Mouse (Mus musculus) testis, adult 2 months (tissue): ENCODE data around the gene Hyal1. TPM values are rescaled to one million over a fixed set of nuclear protein-coding genes. Genes with fewer than 3 reads are reported as not detected.
A peak's percentile ranks its signal among the peaks of the same experiment; 100 is the strongest.

ENCODE experiments used
- H3K27ac ChIP-seq: fragments of 200-500 bp; 2 replicates; pipeline ENCODE4 v1.5.1; 2012; ENCODE audit warnings: low read depth, low read length; ENCODE audit not compliant: control insufficient read depth, insufficient read depth
- H3K27me3 ChIP-seq: fragments of 200-500 bp; 2 replicates; pipeline ENCODE4 v1.6.1; 2012; ENCODE audit warnings: mild to moderate bottlenecking, low read length, moderate library complexity; ENCODE audit not compliant: control insufficient read depth, insufficient read depth
- H3K36me3 ChIP-seq: fragments of 200-500 bp; 2 replicates; pipeline ENCODE4 v1.6.1; 2012; ENCODE audit warnings: mild to moderate bottlenecking, low read length; ENCODE audit not compliant: control insufficient read depth, insufficient read depth
- H3K4me1 ChIP-seq: fragments of 200-500 bp; 2 replicates; pipeline ENCODE4 v1.6.1; 2012; ENCODE audit warnings: low read length; ENCODE audit not compliant: control insufficient read depth, insufficient read depth
- H3K4me3 ChIP-seq: fragments of 200-500 bp; 2 replicates; pipeline ENCODE4 v1.5.1; 2012; ENCODE audit warnings: low read depth, mild to moderate bottlenecking, low read length, moderate library complexity, mixed read lengths; ENCODE audit not compliant: control insufficient read depth
- CTCF ChIP-seq: fragments of 200-500 bp; IDR thresholded peaks from 2 replicates; pipeline ENCODE4 v1.5.1; 2012; ENCODE audit warnings: low read depth, mild to moderate bottlenecking, inconsistent platforms, low read length, moderate library complexity; ENCODE audit not compliant: control insufficient read depth, insufficient read depth, insufficient replicate concordance
- POLR2A ChIP-seq: fragments of 200-500 bp; IDR thresholded peaks from 2 replicates; pipeline ENCODE4 v1.6.1; 2012; ENCODE audit warnings: low read depth, mild to moderate bottlenecking, inconsistent platforms, low read length, moderate library complexity; ENCODE audit not compliant: control insufficient read depth
- polyA plus RNA-seq: library from polyadenylated mRNA; depleted of rRNA; stranded (reverse); fragments of >200 nt; gene quantifications from 2 replicates; pipeline ENCODE4 v1.2.3, GENCODE M21; 2012

The Hyal1 gene
- polyA plus RNA-seq, 1 experiment: 4.0 TPM

GRCm38 (mm10) chr9:107544729-107545128 lies 32.0 kb upstream of the Hyal1 start:
- Histone ChIP-seq H3K27me3 (no peaks in the 10 kb centered on the region), H3K4me1 (peaks cover 22% of the 10 kb centered on the region), H3K27ac (no peak overlapping the region), H3K4me3 (peak overlapping the region; percentile 21; the same call in 1 of the 2 replicates), H3K36me3 (peaks cover 2% of the 10 kb centered on the region)
- TF ChIP-seq CTCF: no peak
- TF ChIP-seq POLR2A: no peak

GRCm38 (mm10) chr9:107545199-107545598 lies 31.5 kb upstream of the Hyal1 start:
- Histone ChIP-seq H3K27ac (no peak overlapping the region), H3K27me3 (no peaks in the 10 kb centered on the region), H3K4me3 (peak overlapping the region; percentile 21; the same call in 1 of the 2 replicates), H3K4me1 (peaks cover 22% of the 10 kb centered on the region), H3K36me3 (peaks cover 2% of the 10 kb centered on the region)
- no peak for TF ChIP-seq POLR2A
- no peak for TF ChIP-seq CTCF

GRCm38 (mm10) chr9:107545602-107546001 lies 31.1 kb upstream of the Hyal1 start:
- no peak overlapping the region for H3K27ac ChIP-seq
- peaks cover 2% of the 10 kb centered on the region for H3K36me3 ChIP-seq
- H3K4me3 ChIP-seq: no peak overlapping the region; the same call in 1 of the 2 replicates
- no peaks in the 10 kb centered on the region for H3K27me3 ChIP-seq
- H3K4me1 ChIP-seq: peaks cover 22% of the 10 kb centered on the region
- TF ChIP-seq CTCF (peak; percentile 79; the same call in 1 of the 2 replicates), POLR2A (no peak)

- Histone ChIP-seq H3K36me3 (peaks cover 2% of the 10 kb centered on the region), H3K27me3 (no peaks in the 10 kb centered on the region), H3K4me3 (peak within 1 kb of the TSS; percentile 88), H3K27ac (peak within 1 kb of the TSS; percentile 97), H3K4me1 (peaks cover 20% of the 10 kb centered on the region)
- TF ChIP-seq CTCF: no peak
- TF ChIP-seq POLR2A: peak; percentile 86; the same call in 1 of the 2 replicates
Observed at GRCm38 (mm10) chr9:107547026-107547425, 29.7 kb upstream of the Hyal1 start, which contains the start of gene Zmynd10. Gene Zmynd10 (plus strand): TSS chr9:107547298.

GRCm38 (mm10) chr9:107547957-107548356 lies 28.8 kb upstream of the Hyal1 start:
- Histone ChIP-seq H3K36me3 (peaks cover 2% of the 10 kb centered on the region), H3K27me3 (no peaks in the 10 kb centered on the region), H3K27ac (peak overlapping the region; percentile 97), H3K4me1 (peaks cover 13% of the 10 kb centered on the region), H3K4me3 (peak overlapping the region; percentile 88)
- no peak for TF ChIP-seq POLR2A
- no peak for TF ChIP-seq CTCF

- H3K27me3 ChIP-seq: no peaks in the 10 kb centered on the region
- peaks cover 18% of the 10 kb centered on the region for H3K4me1 ChIP-seq
- no peak for TF ChIP-seq POLR2A
- no peak for TF ChIP-seq CTCF
- peaks cover 2% of the 10 kb centered on the region for H3K36me3 ChIP-seq
- peak overlapping the region; percentile 88 for H3K4me3 ChIP-seq
- H3K27ac ChIP-seq: peak overlapping the region; percentile 5; the same call in 1 of the 2 replicates
Observed at GRCm38 (mm10) chr9:107548820-107549219, 27.9 kb upstream of the Hyal1 start.

GRCm38 (mm10) chr9:107549297-107550074 lies 27.2 kb upstream of the Hyal1 start:
- Histone ChIP-seq H3K36me3 (peaks cover 2% of the 10 kb centered on the region), H3K27me3 (no peaks in the 10 kb centered on the region), H3K27ac (peak overlapping the region; percentile 12; the same call in 1 of the 2 replicates), H3K4me1 (peaks cover 18% of the 10 kb centered on the region), H3K4me3 (peak overlapping the region; percentile 88)
- TF ChIP-seq POLR2A (peak; percentile 35; the same call in 1 of the 2 replicates), CTCF (no peak)
